Mouse (Mus musculus): ENCODE measurements at regions not wholly inside any gene's neighbourhood (a gene's known extent, or its start where the extent isn't known, plus 50 kb on each side); places are given as distances from the start of the nearest gene placed in this dataset.

GRCm38 (mm10) chr3:66446274-66447159 lies 149.9 kb upstream of the Veph1 start:
- DNase-seq (ENCODE audit: extremely low spot score, low read depth, low spot score) = no peak

GRCm38 (mm10) chr3:66433216-66433615 lies 136.6 kb upstream of the Veph1 start:
- DNase-seq (ENCODE audit: extremely low spot score, low read depth, low spot score) = no peak

- no peak for DNase-seq (ENCODE audit: extremely low spot score, low read depth, low spot score)
Observed at GRCm38 (mm10) chr3:66430187-66430586, 133.6 kb upstream of the Veph1 start.

- DNase-seq (ENCODE audit: extremely low spot score, low read depth, low spot score) = peak; percentile 62
Observed at GRCm38 (mm10) chr3:66422445-66423037, 125.9 kb upstream of the Veph1 start.

GRCm38 (mm10) chr3:66410706-66411277 lies 114.2 kb upstream of the Veph1 start:
- DNase-seq (ENCODE audit: extremely low spot score, low read depth, low spot score) = no peak

GRCm38 (mm10) chr3:66408791-66409190 lies 112.2 kb upstream of the Veph1 start:
- no peak for DNase-seq (ENCODE audit: extremely low spot score, low read depth, low spot score)

- no peak for DNase-seq (ENCODE audit: extremely low spot score, low read depth, low spot score)
Observed at GRCm38 (mm10) chr3:66405645-66406044, 109.0 kb upstream of the Veph1 start.

GRCm38 (mm10) chr3:66403707-66404106 lies 107.1 kb upstream of the Veph1 start:
- DNase-seq (ENCODE audit: extremely low spot score, low read depth, low spot score) = no peak

GRCm38 (mm10) chr3:66400791-66401568 lies 104.3 kb upstream of the Veph1 start:
- peak; percentile 57 for DNase-seq (ENCODE audit: extremely low spot score, low read depth, low spot score)

GRCm38 (mm10) chr3:66398214-66399150 lies 101.8 kb upstream of the Veph1 start:
- no peak for DNase-seq (ENCODE audit: extremely low spot score, low read depth, low spot score)

GRCm38 (mm10) chr3:66375088-66375910 lies 78.7 kb upstream of the Veph1 start:
- peak; percentile 62 for DNase-seq (ENCODE audit: extremely low spot score, low read depth, low spot score)

- DNase-seq (ENCODE audit: extremely low spot score, low read depth, low spot score) = peak; percentile 62
Observed at GRCm38 (mm10) chr3:66374603-66375002, 78.0 kb upstream of the Veph1 start.

- peak; percentile 57 for DNase-seq (ENCODE audit: extremely low spot score, low read depth, low spot score)
Observed at GRCm38 (mm10) chr3:66373807-66374575, 77.4 kb upstream of the Veph1 start.
